Comparison of ENCODE assay signal across 9 mouse cellular contexts in the genomic region with DNA sequence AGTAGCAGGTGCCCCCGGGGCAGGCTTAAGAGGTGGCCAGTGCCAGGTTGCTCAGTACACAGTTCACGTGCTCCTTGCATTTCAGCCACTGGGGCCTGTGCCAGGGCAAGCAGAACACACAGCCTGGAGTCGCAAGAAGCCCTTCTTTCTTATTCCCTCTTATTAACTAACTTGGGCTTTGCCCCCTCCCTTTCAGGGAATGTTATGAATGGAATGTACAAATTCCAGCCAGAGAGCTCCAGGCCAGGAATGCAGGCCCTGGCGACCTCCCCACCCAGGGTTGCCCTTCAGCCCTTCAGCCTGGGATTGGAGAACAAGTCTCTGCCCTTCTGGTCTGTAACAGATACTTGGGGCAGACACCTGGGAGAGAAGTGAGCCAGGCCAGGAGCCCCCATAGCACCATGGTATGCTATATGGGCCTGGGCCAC. TPM values are rescaled to one million over a fixed set of nuclear protein-coding genes. Genes with fewer than 3 reads are reported as not detected.
DNase-seq lines count a peak whose midpoint lies in the region; ATAC-seq and TF ChIP-seq lines count a peak whose summit lies in the region.
"Had no signal": no experiment of that assay in that cellular context is flagged by ENCODE, and none has a peak within 500 bp of the region (broad histone marks: within the 10 kb centered on the region; RNA-seq: fewer than 3 reads in every experiment).

No protein-coding gene starts in this region.

- DNase-seq in ovary, adult 18-20 months (ENCODE audit: low spot score) = peak; percentile 49
- no peak for DNase-seq in ovary, postnatal 10 days (ENCODE audit: low spot score)
- DNase-seq in heart, postnatal 0 days (ENCODE audit: low spot score) = peak; percentile 73
- peak; percentile 95 to 98 for DNase-seq in kidney, postnatal 36 days
- DNase-seq in lung, postnatal 14 days = peak; percentile 78
- DNase-seq in spleen, postnatal 36 days (ENCODE audit: low spot score in 2 of 2) = no peak

- 26% methylated on average over 4 of the region's 4 CpGs for WGBS in embryonic facial prominence, embryonic 15.5 days
- WGBS in heart, postnatal 0 days = 11% methylated on average over 3 of the region's 4 CpGs

- peaks cover 36% of the 10 kb centered on the region for H3K4me1 ChIP-seq in embryonic facial prominence, embryonic 15.5 days
- H3K4me1 ChIP-seq in heart, postnatal 0 days (ENCODE audit: control insufficient read depth, insufficient read depth) = peaks cover 36% of the 10 kb centered on the region
- H3K4me1 ChIP-seq in testis, adult 2 months (ENCODE audit: control insufficient read depth, insufficient read depth, low read length) = peaks cover 6% of the 10 kb centered on the region

- peak; percentile 88 for TF ChIP-seq EP300 in heart, postnatal 0 days (IDR thresholded peaks at IDR 0.05; ENCODE audit: low read depth)

- ATAC-seq in embryonic facial prominence, embryonic 15.5 days (ENCODE audit: insufficient number of reproducible peaks, low FRiP score, low TSS enrichment, low read depth) = peak; percentile 30; the same call in 1 of the 2 replicates
- peak; percentile 70 for ATAC-seq in heart, postnatal 0 days (ENCODE audit: insufficient read depth, low read depth)

- H3K36me3 ChIP-seq in embryonic facial prominence, embryonic 15.5 days = no peaks in the 10 kb centered on the region
- no peaks in the 10 kb centered on the region for H3K36me3 ChIP-seq in heart, postnatal 0 days (replicated peaks; ENCODE audit: control insufficient read depth, insufficient read depth, low read length)
- H3K36me3 ChIP-seq in testis, adult 2 months (ENCODE audit: control insufficient read depth, insufficient read depth, low read length) = no peaks in the 10 kb centered on the region

- TF ChIP-seq CTCF in heart, postnatal 0 days (IDR thresholded peaks at IDR 0.05; ENCODE audit: low read depth) = no peak
- no peak for TF ChIP-seq CTCF in testis, adult 2 months (IDR thresholded peaks at IDR 0.05; ENCODE audit: control insufficient read depth, insufficient read depth, insufficient replicate concordance, low read depth, low read length)

- TF ChIP-seq POLR2A in testis, adult 2 months (IDR thresholded peaks at IDR 0.05; ENCODE audit: control insufficient read depth, low read depth, low read length) = no peak

- H3K4me2 ChIP-seq in embryonic facial prominence, embryonic 15.5 days (replicated peaks) = no peak overlapping the region
- H3K4me2 ChIP-seq in heart, postnatal 0 days (ENCODE audit: low read depth, low read length) = no peak overlapping the region

- H3K27me3 ChIP-seq in embryonic facial prominence, embryonic 15.5 days = no peaks in the 10 kb centered on the region
- H3K27me3 ChIP-seq in heart, postnatal 0 days (ENCODE audit: control insufficient read depth, insufficient read depth, low read length) = no peaks in the 10 kb centered on the region
- H3K27me3 ChIP-seq in testis, adult 2 months (ENCODE audit: control insufficient read depth, insufficient read depth, low read length) = no peaks in the 10 kb centered on the region

- no peaks in the 10 kb centered on the region for H3K9me3 ChIP-seq in embryonic facial prominence, embryonic 15.5 days (replicated peaks)
- no peaks in the 10 kb centered on the region for H3K9me3 ChIP-seq in heart, postnatal 0 days (replicated peaks; ENCODE audit: control insufficient read depth, low read length)

- peak overlapping the region; percentile 75; the same call in 1 of the 2 replicates for H3K27ac ChIP-seq in embryonic facial prominence, embryonic 15.5 days (replicated peaks)
- H3K27ac ChIP-seq in heart, postnatal 0 days (ENCODE audit: low read depth) = peak overlapping the region; percentile 93
- peak overlapping the region; percentile 62 for H3K27ac ChIP-seq in testis, adult 2 months (ENCODE audit: control insufficient read depth, insufficient read depth, low read depth, low read length)
- H3K27ac ChIP-seq: left cerebral cortex, adult 2 months had no signal

- no peak overlapping the region for H3K4me3 ChIP-seq in embryonic facial prominence, embryonic 15.5 days (replicated peaks)
- no peak overlapping the region for H3K4me3 ChIP-seq in heart, postnatal 0 days (ENCODE audit: low read depth, low read length)
- no peak overlapping the region for H3K4me3 ChIP-seq in testis, adult 2 months (ENCODE audit: control insufficient read depth, low read depth, low read length)
- H3K4me3 ChIP-seq: left cerebral cortex, adult 2 months had no signal

- H3K9ac ChIP-seq in embryonic facial prominence, embryonic 15.5 days = no peak overlapping the region
- H3K9ac ChIP-seq in heart, postnatal 0 days (replicated peaks; ENCODE audit: low read depth, low read length) = no peak overlapping the region

RNA-seq across cellular contexts. Expression of gene Aldh1l1, which starts 22.0 kb away (rescaled TPM):
- polyA plus RNA-seq in embryonic facial prominence, embryonic 15.5 days (2015; fragmentation: Nextera tagmentation; extraction: Ambion mirVana) = 2.0 and 2.1 TPM in 2 replicates
- total RNA-seq in heart, postnatal 0 days (2014; rRNA removed; ENCODE audit: low replicate concordance) = 5.9 and 7.7 TPM in 2 replicates
- polyA plus RNA-seq in heart, postnatal 0 days (2015; fragmentation: Nextera tagmentation; extraction: Ambion mirVana) = 2.3 and 2.8 TPM in 2 replicates
- 7.2 and 9.6 TPM in 2 replicates for polyA plus RNA-seq in testis, adult 2 months (2012; rRNA removed)

RNA-seq across cellular contexts. Expression of gene Klf15, which starts 45.8 kb away (rescaled TPM):
- 6.8 and 7.1 TPM in 2 replicates for polyA plus RNA-seq in embryonic facial prominence, embryonic 15.5 days (2015; fragmentation: Nextera tagmentation; extraction: Ambion mirVana)
- 56.9 and 74.5 TPM in 2 replicates for total RNA-seq in heart, postnatal 0 days (2014; rRNA removed; ENCODE audit: low replicate concordance)
- 15.6 and 23.4 TPM in 2 replicates for polyA plus RNA-seq in heart, postnatal 0 days (2015; fragmentation: Nextera tagmentation; extraction: Ambion mirVana)
- polyA plus RNA-seq in testis, adult 2 months (2012; rRNA removed) = 7.6 and 7.7 TPM in 2 replicates

Comparison
In these comparisons a context has a peak if more than half of its experiments do, and no peak if none do; other contexts are left out.
1. DNase-seq: peak in ovary, adult 18-20 months (single experiment), heart, postnatal 0 days (single experiment), kidney, postnatal 36 days (2 of 2) and lung, postnatal 14 days (single experiment); none in ovary, postnatal 10 days (single experiment) and spleen, postnatal 36 days (0 of 2).
2. Peak in every context shown above with its lines, with median percentiles within 50 percentile points of each other: H3K27ac ChIP-seq.